Mouse (Mus musculus) stomach, postnatal 0 days (tissue): Measurements from ENCODE around the gene Nle1.

Source experiments
- CTCF ChIP-seq: IDR thresholded peaks from 2 replicates; pipeline ENCODE4 v1.5.1; 2016; ENCODE audit warnings: antibody characterized with exemption, low read depth, mild to moderate bottlenecking, moderate library complexity
- EP300 ChIP-seq: optimal IDR thresholded peaks from 2 replicates; pipeline ENCODE3; 2016; ENCODE audit warnings: antibody characterized with exemption

- no peak for TF ChIP-seq CTCF
- TF ChIP-seq EP300, result no peak
Observed at GRCm38 (mm10) chr11:82954631-82955030, 46.4 kb upstream of the Nle1 start.
